In the genomic region with DNA sequence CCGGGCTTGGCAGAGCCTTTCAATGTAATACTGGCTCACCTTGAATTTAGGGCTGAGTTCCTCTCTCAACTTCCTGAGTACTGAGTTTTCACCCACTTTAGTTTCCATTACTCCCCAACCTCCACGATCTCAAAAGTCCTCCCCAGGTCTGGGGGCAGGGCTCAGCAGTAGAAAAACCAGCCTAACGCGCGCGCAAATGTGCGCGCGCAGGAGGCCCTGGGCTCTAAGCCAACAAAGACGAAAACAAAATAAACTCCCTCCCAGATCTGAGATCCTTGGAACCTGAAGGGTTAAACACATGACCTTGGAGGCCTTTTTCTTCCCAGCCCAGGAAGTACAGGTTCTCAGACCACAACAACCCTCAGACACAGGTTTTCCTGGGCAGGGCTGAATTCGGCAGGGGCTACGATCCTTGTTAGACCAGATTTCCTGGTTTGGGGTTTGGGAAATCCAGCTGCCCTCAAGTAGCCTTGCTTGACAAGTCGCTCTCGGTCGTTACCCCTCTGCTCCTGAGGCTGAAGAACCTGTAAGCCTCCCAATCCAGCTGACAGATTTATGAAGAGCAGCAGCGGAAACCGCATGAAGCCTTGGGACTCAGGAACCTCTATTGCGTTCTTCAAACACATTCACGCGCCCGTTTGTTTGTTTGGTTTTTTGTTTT, we compare ENCODE assay signal across 8 mouse cellular contexts. TPM values are rescaled to one million over a fixed set of nuclear protein-coding genes. Genes with fewer than 3 reads are reported as not detected.
A peak's percentile ranks its signal among the peaks of the same experiment; 100 is the strongest.
DNase-seq lines count a peak whose midpoint lies in the region; ATAC-seq lines count a peak whose summit lies in the region.

No protein-coding gene starts in this region.

- H3K4me2 ChIP-seq in heart, embryonic 16.5 days (ENCODE audit: low read depth, low read length), result peak overlapping the region; percentile 68

- no peaks in the 10 kb centered on the region for H3K36me3 ChIP-seq in heart, embryonic 16.5 days (ENCODE audit: control insufficient read depth, insufficient read depth)

- peak overlapping the region; percentile 47 for H3K4me3 ChIP-seq in heart, embryonic 16.5 days (ENCODE audit: low read length)

- H3K9ac ChIP-seq in heart, embryonic 16.5 days (ENCODE audit: low read length), result peak overlapping the region; percentile 66

- peak overlapping the region; percentile 59 for H3K27ac ChIP-seq in heart, embryonic 16.5 days (ENCODE audit: low read length)

- no peaks in the 10 kb centered on the region for H3K27me3 ChIP-seq in heart, embryonic 16.5 days (ENCODE audit: control insufficient read depth, insufficient read depth, low read length)

- peak; percentile 14 for DNase-seq in embryo, embryonic 10.5 days (ENCODE audit: low spot score)
- no peak for DNase-seq in embryo, embryonic 10 days (ENCODE audit: low spot score)
- DNase-seq in adrenal gland, postnatal 14 days, result peak; percentile 89
- DNase-seq in kidney, postnatal 4 days, result peak; percentile 73 to 81
- DNase-seq in mesoderm, embryonic 11.5 days (ENCODE audit: low read depth, low spot score), result peak; percentile 19
- DNase-seq in thymus, postnatal 0 days (ENCODE audit: low spot score), result peak; percentile 82
- no peak for DNase-seq in cerebellum, adult 9-10 months

- no peak for ATAC-seq in heart, embryonic 16.5 days (replicated peaks; ENCODE audit: extremely low read depth, insufficient read depth, low FRiP score)

- WGBS in heart, embryonic 16.5 days, result 24% methylated on average over 21 of the region's 21 CpGs

- H3K4me1 ChIP-seq in heart, embryonic 16.5 days (ENCODE audit: control insufficient read depth, insufficient read depth, low read length), result peaks cover 13% of the 10 kb centered on the region

- no peaks in the 10 kb centered on the region for H3K9me3 ChIP-seq in heart, embryonic 16.5 days (replicated peaks; ENCODE audit: control insufficient read depth, low read length)

RNA-seq across cellular contexts. Expression of a gene that starts 45.6 kb away (rescaled TPM):
- total RNA-seq in adrenal gland, postnatal 14 days (2021), result 118 and 119 TPM in 2 replicates
- 344 TPM in 2 replicates for polyA plus RNA-seq in heart, embryonic 16.5 days (2015; fragmentation: Nextera tagmentation; extraction: Ambion mirVana)
- polyA plus RNA-seq in thymus, postnatal 0 days (2015; fragmentation: Nextera tagmentation; extraction: Ambion mirVana), result 650 and 668 TPM in 2 replicates

Comparison
In these comparisons a context has a peak if more than half of its experiments do, and no peak if none do; other contexts are left out.
1. DNase-seq: peak in embryo, embryonic 10.5 days (single experiment), adrenal gland, postnatal 14 days (single experiment), kidney, postnatal 4 days (2 of 2), mesoderm, embryonic 11.5 days (single experiment) and thymus, postnatal 0 days (single experiment); none in embryo, embryonic 10 days (single experiment) and cerebellum, adult 9-10 months (single experiment).